Mouse (Mus musculus) gastrocnemius, postnatal 4 days (tissue): ENCODE results near the gene Zfp947. TPM values are rescaled to one million over a fixed set of nuclear protein-coding genes. Genes with fewer than 3 reads are reported as not detected.
A peak's percentile ranks its signal among the peaks of the same experiment; 100 is the strongest.
"Not testable (repeated sequence)": the region's sequence is repeated elsewhere in the genome, so short reads cannot be mapped to it uniquely, and the experiment has no call there.

ENCODE experiments used
- DNase-seq, 2 experiments: peaks; one replicate each; pipeline ENCODE4 v3.0.0; 2021 to 2022; ENCODE audit warnings: low spot score in 2 of 2, mixed read lengths in 2 of 2
- long read RNA-seq, 2 experiments: library from polyadenylated mRNA; stranded (forward); transcript quantifications; one replicate each; pipeline ENCODE4 v2.0.0; 2021
- total RNA-seq, 2 experiments: library from RNA; stranded (reverse); gene quantifications; 2 replicates each; pipeline ENCODE4 v1.2.3; 2021

Gene Zfp947
- 1 to 10 TPM; 1.2 to 1.5 TPM for total RNA-seq
- long read RNA-seq, experiment 1, partial matches to known transcripts, result 0 of 2 reads
- long read RNA-seq, experiment 1, other reads (novel, unspliced or antisense), result 1 of 2 reads
- long read RNA-seq, experiment 2, partial matches to known transcripts, result 0 of 3 reads
- long read RNA-seq, experiment 2, other reads (novel, unspliced or antisense), result 2 of 3 reads

GRCm38 (mm10) chr17:22165722-22166294 is at the start of gene Zfp947:
TSS of gene Zfp947 (minus strand) at chr17:22166190.
- peak; percentile 18 to 49 for DNase-seq

- not testable (repeated sequence) for DNase-seq
Observed at GRCm38 (mm10) chr17:22165304-22165703, 686 bp downstream of the Zfp947 start.

- not testable (repeated sequence) for DNase-seq
Observed at GRCm38 (mm10) chr17:22153951-22154350, 12.0 kb downstream of the Zfp947 start.

DNA sequence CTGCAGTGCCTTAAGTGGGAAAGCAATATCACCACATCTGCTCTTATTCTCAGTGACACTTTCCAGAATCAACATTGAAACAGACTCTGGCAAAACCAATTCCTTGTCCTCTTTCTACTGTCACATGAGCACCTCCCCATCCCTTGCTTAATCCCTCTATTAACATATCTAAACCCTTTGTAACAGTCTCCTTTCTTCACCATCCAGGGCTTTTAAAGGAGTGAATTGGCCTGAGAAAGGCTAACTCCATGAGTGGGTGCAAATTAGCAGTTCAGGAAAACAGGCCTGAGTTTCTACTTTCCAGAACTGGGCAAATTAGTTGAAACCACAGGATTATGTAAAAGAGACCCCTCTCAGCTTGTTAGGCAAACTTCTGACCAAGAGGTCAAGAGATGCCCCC is 47.2 kb downstream of the Zfp947 start:
- no peak for DNase-seq

Other genes with a start within 250 kb of the Zfp947 start
- 1 to 10 TPM; 7.9 to 8.9 TPM for gene Zfp942, start 203.7 kb downstream of the Zfp947 start, total RNA-seq
- 10 to 100 TPM; 12.5 to 15.4 TPM for gene Zfp943, start 203.6 kb downstream of the Zfp947 start, total RNA-seq
- gene Zfp994, start 59.4 kb upstream of the Zfp947 start, total RNA-seq, result 1 to 10 TPM; 2.3 to 2.7 TPM
- 1 to 10 TPM; 7.5 to 9.3 TPM for gene CT030661.1, start 148.6 kb upstream of the Zfp947 start, total RNA-seq
- gene Zfp944, start 195.2 kb upstream of the Zfp947 start, total RNA-seq, result 1 to 10 TPM; 6.0 to 7.7 TPM
- gene Zfp758, start 195.3 kb upstream of the Zfp947 start, total RNA-seq, result 1 to 10 TPM; 7.0 to 8.2 TPM